Mouse (Mus musculus) kidney, adult 9 months (tissue): Measurements from ENCODE around the gene Shank2.

Experiments
- DNase-seq: peaks from one replicate; pipeline ENCODE4 v3.0.0; 2022

The Shank2 gene

GRCm38 (mm10) chr7:144432920-144433319 lies 431.2 kb downstream of the Shank2 start:
- DNase-seq, result peak; percentile 25

- DNase-seq, result no peak
Measured at GRCm38 (mm10) chr7:144438811-144439210, 437.1 kb downstream of the Shank2 start.

GRCm38 (mm10) chr7:144441466-144441865 lies 439.7 kb downstream of the Shank2 start:
- no peak for DNase-seq

GRCm38 (mm10) chr7:144441976-144442375 lies 440.2 kb downstream of the Shank2 start:
- DNase-seq, result no peak

- DNase-seq, result no peak
Measured at GRCm38 (mm10) chr7:144444788-144445187, 443.1 kb downstream of the Shank2 start.

- DNase-seq, result no peak
Measured at GRCm38 (mm10) chr7:144447146-144447545, 445.4 kb downstream of the Shank2 start.

GRCm38 (mm10) chr7:144448186-144448585 lies 446.5 kb downstream of the Shank2 start:
- DNase-seq, result no peak

- peak; percentile 83 for DNase-seq
Measured at GRCm38 (mm10) chr7:144449637-144450570, 448.2 kb downstream of the Shank2 start.

GRCm38 (mm10) chr7:144450661-144451060 lies 448.9 kb downstream of the Shank2 start:
- DNase-seq, result no peak

GRCm38 (mm10) chr7:144458881-144459280 lies 457.2 kb downstream of the Shank2 start:
- no peak for DNase-seq

- no peak for DNase-seq
Measured at GRCm38 (mm10) chr7:144461246-144461902, 459.6 kb downstream of the Shank2 start.

- DNase-seq, result no peak
Measured at GRCm38 (mm10) chr7:144462577-144462976, 460.8 kb downstream of the Shank2 start.

- peak; percentile 43 for DNase-seq
Measured at GRCm38 (mm10) chr7:144468741-144469140, 467.0 kb downstream of the Shank2 start.

- DNase-seq, result peak; percentile 72
Measured at GRCm38 (mm10) chr7:144469181-144469641, 467.5 kb downstream of the Shank2 start.

- DNase-seq, result no peak
Measured at GRCm38 (mm10) chr7:144469908-144470544, 468.3 kb downstream of the Shank2 start.

GRCm38 (mm10) chr7:144470545-144471059 lies 468.9 kb downstream of the Shank2 start, which contains the start of gene Cttn:
Cttn (minus strand) TSS chr7:144471009.
- DNase-seq, result peak; percentile 94

- no peak for DNase-seq
Measured at GRCm38 (mm10) chr7:144471103-144471502, 469.4 kb downstream of the Shank2 start.

- peak; percentile 46 for DNase-seq
Measured at GRCm38 (mm10) chr7:144473486-144473885, 471.8 kb downstream of the Shank2 start.
